Mouse (Mus musculus) macrophage (primary cell): ENCODE measurements around the gene Dusp16. TPM values are rescaled to one million over a fixed set of nuclear protein-coding genes. Genes with fewer than 3 reads are reported as not detected.
"Not testable (repeated sequence)": the region's sequence is repeated elsewhere in the genome, so short reads cannot be mapped to it uniquely, and the experiment has no call there.

Source experiments
- H3K27ac ChIP-seq: fragments of 350-480 bp; formaldehyde crosslinking; 2 replicates; pipeline ENCODE4 v1.9.0; 2021
- H3K36me3 ChIP-seq: fragments of 350-480 bp; formaldehyde crosslinking; 2 replicates; pipeline ENCODE4 v1.9.0; 2021; ENCODE audit errors: inconsistent target
- H3K4me3 ChIP-seq: fragments of 350-480 bp; formaldehyde crosslinking; 2 replicates; pipeline ENCODE4 v1.9.0; 2021; ENCODE audit errors: inconsistent target
- H3K79me2 ChIP-seq: fragments of 350-480 bp; formaldehyde crosslinking; 2 replicates; pipeline ENCODE4 v1.9.0; 2021; ENCODE audit errors: inconsistent target
- WGBS: methylation state at CpG from one replicate; pipeline ENCODE4 v1.1.7; 2026; ENCODE audit warnings: inconsistent platforms; ENCODE audit not compliant: missing documents; 5-methylcytosine and 5-hydroxymethylcytosine counted together
- polyA plus RNA-seq: library from polyadenylated mRNA; stranded (reverse); fragments of 250-400 nt; gene quantifications from 3 replicates; pipeline ENCODE4 v1.2.4, GENCODE M21; 2018; ENCODE audit warnings: inconsistent platforms

Dusp16 gene
- polyA plus RNA-seq, 1 experiment from 2014 or later = 5.5 TPM

GRCm38 (mm10) chr6:134684354-134684915 is 108.0 kb downstream of the Dusp16 start:
- Histone ChIP-seq H3K79me2 (no peaks in the 10 kb centered on the region), H3K4me3 (no peak overlapping the region), H3K36me3 (no peaks in the 10 kb centered on the region), H3K27ac (no peak overlapping the region)
- WGBS = 98% methylated on average over 6 of the region's 6 CpGs

DNA sequence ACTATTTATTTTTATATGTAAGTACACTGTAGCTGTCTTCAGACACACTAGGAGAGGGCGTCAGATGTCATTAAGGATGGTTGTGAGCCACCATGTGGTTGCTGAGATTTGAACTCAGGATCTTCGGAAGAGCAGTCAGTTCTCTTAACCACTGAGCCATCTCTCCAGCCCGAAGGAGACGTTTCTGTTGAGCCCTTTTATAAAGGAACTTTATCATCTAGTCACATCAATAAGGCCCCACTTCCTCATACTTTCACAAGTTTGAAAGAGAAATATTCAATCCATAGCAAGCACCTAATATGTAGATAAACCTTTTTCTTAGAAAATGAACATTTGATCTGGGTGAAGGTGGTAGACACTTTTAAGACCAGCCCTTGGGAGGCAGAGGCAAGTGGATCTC is 113.1 kb downstream of the Dusp16 start:
- WGBS = 76% methylated on average over 4 of the region's 4 CpGs
- not testable (repeated sequence) for H3K27ac ChIP-seq, H3K36me3 ChIP-seq, H3K79me2 ChIP-seq, H3K4me3 ChIP-seq

DNA sequence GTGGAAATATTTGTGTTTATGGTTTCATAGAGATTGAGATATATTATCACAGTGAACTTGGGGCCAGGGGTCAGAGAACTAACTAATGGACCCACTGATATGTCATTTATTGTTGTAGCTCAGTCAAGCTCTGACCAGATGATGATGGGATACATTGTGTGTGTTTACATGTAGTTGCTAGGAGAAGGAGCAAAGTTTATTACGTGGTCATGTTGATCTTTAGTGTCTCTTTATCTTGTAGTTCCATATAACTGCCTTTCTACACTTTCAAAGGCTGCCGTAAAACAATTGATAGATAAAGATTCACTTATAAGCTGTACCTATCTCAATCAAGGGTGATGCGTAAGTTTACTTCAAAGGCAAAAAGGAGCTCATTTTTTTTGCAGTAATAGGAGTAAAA is 114.4 kb downstream of the Dusp16 start:
- Histone ChIP-seq H3K4me3 (no peak overlapping the region), H3K36me3 (no peaks in the 10 kb centered on the region), H3K27ac (no peak overlapping the region), H3K79me2 (no peaks in the 10 kb centered on the region)
- 96% methylated on average over 3 of the region's 3 CpGs for WGBS

GRCm38 (mm10) chr6:134677504-134677903 is 114.9 kb downstream of the Dusp16 start:
- H3K36me3 ChIP-seq = no peaks in the 10 kb centered on the region
- H3K79me2 ChIP-seq = no peaks in the 10 kb centered on the region
- no peak overlapping the region for H3K4me3 ChIP-seq
- H3K27ac ChIP-seq = no peak overlapping the region
- WGBS = 91% methylated on average over 4 of the region's 4 CpGs

DNA sequence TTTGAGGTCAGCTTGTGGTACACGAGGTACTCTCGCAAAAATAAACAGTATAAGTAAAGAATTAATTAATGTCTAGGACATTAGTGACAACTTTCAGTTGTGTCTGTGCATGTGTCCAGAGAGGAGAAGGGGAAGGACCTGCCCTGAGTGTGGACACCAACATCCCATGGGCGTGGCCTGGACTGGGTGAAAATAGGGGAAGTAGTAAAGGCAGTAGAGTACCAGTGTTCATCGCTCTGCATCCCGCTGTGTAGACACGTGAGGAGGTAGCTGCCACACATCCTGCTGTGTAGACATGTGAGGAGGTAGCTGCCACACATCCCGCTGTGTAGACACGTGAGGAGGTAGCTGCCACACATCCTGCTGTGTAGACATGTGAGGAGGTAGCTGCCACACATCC is 118.7 kb downstream of the Dusp16 start:
- not testable (repeated sequence) for H3K36me3 ChIP-seq, H3K4me3 ChIP-seq, H3K79me2 ChIP-seq, H3K27ac ChIP-seq
- WGBS = 30% methylated on average over 6 of the region's 8 CpGs

DNA sequence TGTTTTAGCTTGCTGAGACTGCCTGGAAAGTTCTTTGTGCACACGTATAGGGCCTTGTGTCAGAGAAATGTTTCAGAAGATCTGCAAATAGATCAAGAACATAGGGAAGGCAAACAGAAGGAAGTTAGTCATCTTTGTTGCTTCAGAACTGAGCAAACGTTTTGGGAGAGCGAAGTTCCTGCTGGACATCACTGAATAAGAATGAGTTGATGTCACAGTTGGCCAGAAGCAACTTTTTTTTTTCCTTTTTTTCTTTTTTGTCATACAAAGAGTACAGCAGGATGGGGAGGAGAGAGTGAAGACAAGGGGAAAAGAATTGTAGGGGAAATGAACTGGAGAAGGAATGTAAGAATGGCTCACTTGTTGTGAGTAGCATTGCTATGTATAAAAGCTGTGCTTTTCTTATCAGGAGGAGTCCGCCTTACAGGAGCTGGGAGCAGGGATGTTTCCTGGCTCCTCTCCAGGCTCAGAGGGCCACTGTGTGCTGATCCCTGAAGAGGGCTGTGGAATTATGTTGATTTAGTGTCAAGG is 121.5 kb downstream of the Dusp16 start:
- no peaks in the 10 kb centered on the region for H3K36me3 ChIP-seq
- WGBS = 45% methylated on average over 4 of the region's 4 CpGs
- H3K27ac ChIP-seq = no peak overlapping the region; the same call in 1 of the 2 replicates
- no peak overlapping the region for H3K4me3 ChIP-seq
- no peaks in the 10 kb centered on the region for H3K79me2 ChIP-seq

DNA sequence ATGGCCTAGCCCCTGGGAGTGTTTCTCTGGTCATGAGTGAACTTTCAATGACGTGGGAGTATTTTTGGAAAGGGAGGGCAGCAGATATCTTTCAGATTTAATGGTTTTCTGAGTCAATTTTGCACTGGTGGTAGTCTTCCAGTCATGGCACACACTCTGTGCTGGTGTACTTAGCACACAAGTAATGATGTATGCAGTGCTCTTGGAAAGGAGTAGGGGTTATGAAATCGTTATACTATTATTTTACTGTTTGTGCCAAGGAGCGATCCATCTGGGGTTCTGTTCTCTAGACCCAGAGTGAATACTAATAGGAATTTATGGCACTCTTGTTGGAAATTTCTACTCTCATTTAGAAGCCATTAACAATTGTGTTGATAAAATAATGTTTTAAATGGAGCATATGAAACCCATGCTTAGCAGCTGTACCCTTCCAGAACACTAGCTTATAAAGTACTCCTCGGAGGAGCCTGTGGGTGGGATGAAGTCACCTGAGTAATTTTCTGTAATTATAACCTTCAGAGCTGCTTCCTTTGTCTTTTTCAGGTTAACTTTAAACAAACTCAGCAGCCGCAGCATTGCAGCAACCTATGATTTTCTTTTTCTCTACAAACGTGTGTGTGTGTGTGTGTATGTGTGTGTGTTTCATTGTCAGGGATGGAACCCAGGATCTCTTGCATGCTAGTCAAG is 123.1 kb downstream of the Dusp16 start:
- no peak overlapping the region for H3K27ac ChIP-seq
- no peaks in the 10 kb centered on the region for H3K36me3 ChIP-seq
- H3K4me3 ChIP-seq = no peak overlapping the region
- 96% methylated on average over 6 of the region's 6 CpGs for WGBS
- H3K79me2 ChIP-seq = no peaks in the 10 kb centered on the region

GRCm38 (mm10) chr6:134668519-134668918 is 123.9 kb downstream of the Dusp16 start:
- no peak overlapping the region for H3K4me3 ChIP-seq
- 50% methylated on average over 2 of the region's 2 CpGs for WGBS
- H3K79me2 ChIP-seq = no peaks in the 10 kb centered on the region
- no peaks in the 10 kb centered on the region for H3K36me3 ChIP-seq
- H3K27ac ChIP-seq = no peak overlapping the region

- H3K27ac ChIP-seq = no peak overlapping the region
- no peak overlapping the region for H3K4me3 ChIP-seq
- no peaks in the 10 kb centered on the region for H3K36me3 ChIP-seq
- 91% methylated on average over 6 of the region's 9 CpGs for WGBS
- H3K79me2 ChIP-seq = no peaks in the 10 kb centered on the region
Measured at GRCm38 (mm10) chr6:134665817-134666216, 126.6 kb downstream of the Dusp16 start.

Other genes with a start within 250 kb of the Dusp16 start
- gene Lrp6, start 225.7 kb downstream of the Dusp16 start, polyA plus RNA-seq = 39.1 to 57.6 TPM (median 52.8 TPM) in 3 replicates
- gene Mansc1, start 160.1 kb downstream of the Dusp16 start, polyA plus RNA-seq = 1.2 to 2.0 TPM (median 1.2 TPM) in 3 replicates
- 2.5 to 6.9 TPM (median 5.1 TPM) in 3 replicates for gene Borcs5, start 153.1 kb downstream of the Dusp16 start, polyA plus RNA-seq
- gene Crebl2, start 37.5 kb upstream of the Dusp16 start, polyA plus RNA-seq = 5.8 to 10.2 TPM (median 8.3 TPM) in 3 replicates
- 2.1 to 4.4 TPM (median 2.6 TPM) in 3 replicates for gene Gpr19, start 106.0 kb upstream of the Dusp16 start, polyA plus RNA-seq
- 13.0 to 49.2 TPM (median 33.8 TPM) in 3 replicates for gene Cdkn1b, start 127.8 kb upstream of the Dusp16 start, polyA plus RNA-seq
- 0.06 TPM in 1 of 3 replicates, not detected in the others for gene Apold1, start 189.1 kb upstream of the Dusp16 start, polyA plus RNA-seq
- 47.6 to 53.3 TPM (median 51.0 TPM) in 3 replicates for gene Ddx47, start 219.0 kb upstream of the Dusp16 start, polyA plus RNA-seq